Mouse (Mus musculus): ENCODE data around the gene Brd1. TPM values are rescaled to one million over a fixed set of nuclear protein-coding genes. Genes with fewer than 3 reads are reported as not detected.

Gene Brd1
- polyA plus RNA-seq, 1 experiment from 2014 or later = 14.1 TPM

DNA sequence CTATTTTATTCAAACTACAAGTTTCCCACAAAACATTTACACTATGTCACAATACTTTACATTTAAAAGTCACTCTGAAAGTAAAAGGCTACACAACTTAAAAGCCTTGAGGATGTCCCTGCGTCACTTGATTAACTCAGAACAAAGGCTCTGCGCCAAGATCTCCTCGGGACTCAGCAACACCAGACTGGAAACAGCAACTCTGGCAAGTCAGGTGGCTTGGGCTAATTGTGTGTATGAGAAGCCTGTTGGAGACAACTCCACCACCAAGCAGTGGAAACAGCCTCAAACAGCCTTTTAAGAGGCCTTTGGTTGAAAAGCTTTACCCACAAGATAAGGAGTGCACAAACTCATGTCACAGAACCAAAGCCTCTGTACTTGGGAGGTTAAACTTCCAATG, 31.5 kb downstream of the Brd1 start:
- WGBS = 79% methylated on average over 3 of the region's 3 CpGs
- ATAC-seq = no peak
- peaks cover 14% of the 10 kb centered on the region for H3K36me3 ChIP-seq (ENCODE audit: control insufficient read depth, insufficient read depth, low read length)

DNA sequence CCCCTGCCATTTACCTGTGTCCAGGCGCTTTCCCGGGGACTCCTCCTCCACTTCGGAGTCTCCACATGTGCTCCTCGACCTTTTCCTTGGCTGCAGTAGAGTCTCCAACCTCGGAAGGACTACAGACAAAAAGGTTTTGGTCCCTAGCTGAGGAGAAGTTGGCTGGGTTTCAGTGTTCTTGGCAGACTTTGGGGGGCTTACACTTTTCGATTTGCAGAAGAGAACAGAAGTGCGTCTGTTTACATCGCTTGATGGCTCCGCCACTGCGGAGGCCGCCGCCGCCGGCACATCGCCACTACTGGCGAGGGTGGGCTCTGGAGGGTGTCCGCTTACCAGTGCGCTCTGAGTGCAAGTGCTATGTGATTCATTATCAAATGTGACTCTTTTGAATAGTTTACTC, 33.3 kb downstream of the Brd1 start:
- Histone ChIP-seq H3K9ac (ENCODE audit: low read depth, low read length) (no peak overlapping the region), H3K4me1 (ENCODE audit: control insufficient read depth, insufficient read depth, low read length) (no peaks in the 10 kb centered on the region), H3K36me3 (ENCODE audit: control insufficient read depth, insufficient read depth, low read length) (peaks cover 12% of the 10 kb centered on the region), H3K27ac (ENCODE audit: low read length) (no peak overlapping the region), H3K27me3 (replicated peaks; ENCODE audit: control insufficient read depth, insufficient read depth, low read length) (no peaks in the 10 kb centered on the region), H3K4me3 (ENCODE audit: low read length) (no peak overlapping the region), H3K9me3 (ENCODE audit: control insufficient read depth, low read length) (no peaks in the 10 kb centered on the region), H3K4me2 (ENCODE audit: low read depth, low read length) (no peak overlapping the region)
- WGBS = 90% methylated on average over 18 of the region's 18 CpGs
- ATAC-seq = no peak

More for the DNA sequence above, 31.5 kb downstream of the Brd1 start:
- H3K9me3 ChIP-seq (ENCODE audit: control insufficient read depth, low read length) = no peaks in the 10 kb centered on the region
- no peak overlapping the region for H3K27ac ChIP-seq (ENCODE audit: low read length)
- H3K9ac ChIP-seq (ENCODE audit: low read depth, low read length) = no peak overlapping the region
- no peak overlapping the region for H3K4me3 ChIP-seq (ENCODE audit: low read length)
- no peaks in the 10 kb centered on the region for H3K4me1 ChIP-seq (ENCODE audit: control insufficient read depth, insufficient read depth, low read length)
- no peak overlapping the region for H3K4me2 ChIP-seq (ENCODE audit: low read depth, low read length)
- H3K27me3 ChIP-seq (replicated peaks; ENCODE audit: control insufficient read depth, insufficient read depth, low read length) = no peaks in the 10 kb centered on the region

DNA sequence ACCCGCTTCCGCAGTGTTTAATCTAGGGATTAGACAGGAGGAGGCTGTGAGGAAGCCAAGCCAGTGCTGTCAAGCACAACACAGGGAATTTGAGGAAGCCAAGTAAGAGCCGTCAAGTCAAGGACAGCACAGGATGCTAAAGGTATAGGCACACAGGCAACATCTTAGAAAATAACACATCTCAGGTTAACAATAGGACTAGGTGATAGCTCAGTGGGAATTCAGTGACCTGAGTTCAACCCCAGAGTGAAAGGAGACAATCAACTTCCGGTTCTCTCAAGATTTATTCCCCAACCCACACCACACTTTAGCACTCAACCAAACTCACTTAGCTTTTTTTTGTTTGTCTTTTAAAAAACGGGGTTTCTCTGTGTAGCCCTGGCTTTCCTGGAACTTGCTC, 34.5 kb downstream of the Brd1 start:
- H3K27me3 ChIP-seq (replicated peaks; ENCODE audit: control insufficient read depth, insufficient read depth, low read length) = no peaks in the 10 kb centered on the region
- H3K27ac ChIP-seq (ENCODE audit: low read length) = no peak overlapping the region
- no peak overlapping the region for H3K4me3 ChIP-seq (ENCODE audit: low read length)
- no peak for ATAC-seq
- no peak overlapping the region for H3K9ac ChIP-seq (ENCODE audit: low read depth, low read length)
- 81% methylated on average over 5 of the region's 5 CpGs for WGBS
- H3K4me1 ChIP-seq (ENCODE audit: control insufficient read depth, insufficient read depth, low read length) = no peaks in the 10 kb centered on the region
- no peak overlapping the region for H3K4me2 ChIP-seq (ENCODE audit: low read depth, low read length)
- H3K9me3 ChIP-seq (ENCODE audit: control insufficient read depth, low read length) = no peaks in the 10 kb centered on the region
- H3K36me3 ChIP-seq (ENCODE audit: control insufficient read depth, insufficient read depth, low read length) = peaks cover 20% of the 10 kb centered on the region

DNA sequence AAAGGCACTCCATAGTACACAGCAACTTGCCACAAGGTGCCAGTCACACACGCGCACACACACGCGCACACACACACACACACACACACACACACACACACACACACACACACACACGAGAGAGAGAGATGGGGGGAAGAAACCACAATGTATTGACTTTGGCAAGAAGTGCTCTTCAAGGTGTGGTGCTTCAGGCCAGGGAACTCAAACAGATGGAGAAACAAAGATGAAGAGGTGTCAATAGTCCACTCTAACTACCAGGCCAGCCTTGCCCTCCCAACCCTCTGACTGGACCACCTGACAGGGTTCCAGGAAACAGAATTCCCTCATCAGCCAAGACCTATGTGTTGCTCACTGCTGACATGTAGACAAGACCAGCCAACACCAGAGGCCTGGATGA, 36.4 kb downstream of the Brd1 start:
- Histone ChIP-seq H3K36me3 (ENCODE audit: control insufficient read depth, insufficient read depth, low read length) (peaks cover 20% of the 10 kb centered on the region), H3K9ac (ENCODE audit: low read depth, low read length) (no peak overlapping the region), H3K4me1 (ENCODE audit: control insufficient read depth, insufficient read depth, low read length) (no peaks in the 10 kb centered on the region), H3K4me2 (ENCODE audit: low read depth, low read length) (no peak overlapping the region), H3K9me3 (ENCODE audit: control insufficient read depth, low read length) (no peaks in the 10 kb centered on the region), H3K4me3 (ENCODE audit: low read length) (no peak overlapping the region), H3K27me3 (replicated peaks; ENCODE audit: control insufficient read depth, insufficient read depth, low read length) (no peaks in the 10 kb centered on the region), H3K27ac (ENCODE audit: low read length) (no peak overlapping the region)
- no peak for ATAC-seq
- whole genome bisulfite sequencing = 84% methylated on average over 5 of the region's 5 CpGs

DNA sequence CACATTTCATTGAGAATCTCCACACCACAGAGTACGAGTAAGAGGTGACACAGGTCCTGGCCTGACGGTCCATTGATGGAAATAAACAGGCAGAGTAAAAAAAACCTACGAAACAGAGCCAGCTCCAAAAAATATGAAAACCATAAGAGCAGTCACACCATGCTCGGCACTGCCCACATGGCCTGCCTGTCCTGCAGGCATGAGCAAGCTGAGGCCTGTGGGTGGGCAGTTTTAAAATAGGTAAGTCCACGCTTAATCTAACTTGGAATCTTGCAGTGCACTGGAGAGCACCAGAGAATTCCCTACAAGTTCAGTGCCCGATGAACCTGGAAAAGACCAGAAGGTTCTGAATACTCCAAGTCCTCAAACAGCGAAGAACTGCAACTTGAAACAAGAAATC, 38.0 kb downstream of the Brd1 start:
- H3K27me3 ChIP-seq (replicated peaks; ENCODE audit: control insufficient read depth, insufficient read depth, low read length) = no peaks in the 10 kb centered on the region
- H3K36me3 ChIP-seq (ENCODE audit: control insufficient read depth, insufficient read depth, low read length) = peaks cover 29% of the 10 kb centered on the region
- ATAC-seq = no peak
- 93% methylated on average over 7 of the region's 7 CpGs for WGBS
- no peak overlapping the region for H3K9ac ChIP-seq (ENCODE audit: low read depth, low read length)
- no peaks in the 10 kb centered on the region for H3K4me1 ChIP-seq (ENCODE audit: control insufficient read depth, insufficient read depth, low read length)
- no peaks in the 10 kb centered on the region for H3K9me3 ChIP-seq (ENCODE audit: control insufficient read depth, low read length)
- H3K4me3 ChIP-seq (ENCODE audit: low read length) = no peak overlapping the region
- H3K4me2 ChIP-seq (ENCODE audit: low read depth, low read length) = no peak overlapping the region
- H3K27ac ChIP-seq (ENCODE audit: low read length) = no peak overlapping the region

DNA sequence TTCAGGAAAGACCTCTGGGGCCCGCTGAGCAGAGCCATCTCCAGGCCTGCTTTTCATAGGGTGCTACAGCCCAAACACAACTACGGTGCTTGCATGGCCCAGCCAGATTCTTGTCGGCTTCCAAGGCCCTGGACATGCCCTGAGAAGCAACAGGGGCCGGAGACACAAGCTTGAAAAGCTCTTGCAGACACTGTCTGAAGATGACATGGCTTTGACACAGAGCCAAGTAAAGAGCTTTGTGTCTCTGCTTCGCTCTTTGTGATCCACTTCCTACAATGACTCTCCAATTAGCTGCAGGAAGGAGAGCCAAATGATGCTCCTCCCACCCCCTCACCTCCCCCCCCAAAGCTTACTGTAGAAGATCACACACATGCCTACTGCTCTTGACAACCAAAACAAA, 40.0 kb downstream of the Brd1 start:
- no peak overlapping the region for H3K9ac ChIP-seq (ENCODE audit: low read depth, low read length)
- 60% methylated on average over 5 of the region's 5 CpGs for WGBS
- H3K4me3 ChIP-seq (ENCODE audit: low read length) = no peak overlapping the region
- H3K4me1 ChIP-seq (ENCODE audit: control insufficient read depth, insufficient read depth, low read length) = no peaks in the 10 kb centered on the region
- H3K27ac ChIP-seq (ENCODE audit: low read length) = no peak overlapping the region
- no peak for ATAC-seq
- H3K27me3 ChIP-seq (replicated peaks; ENCODE audit: control insufficient read depth, insufficient read depth, low read length) = no peaks in the 10 kb centered on the region
- H3K36me3 ChIP-seq (ENCODE audit: control insufficient read depth, insufficient read depth, low read length) = peaks cover 44% of the 10 kb centered on the region
- no peak overlapping the region for H3K4me2 ChIP-seq (ENCODE audit: low read depth, low read length)
- H3K9me3 ChIP-seq (ENCODE audit: control insufficient read depth, low read length) = no peaks in the 10 kb centered on the region

DNA sequence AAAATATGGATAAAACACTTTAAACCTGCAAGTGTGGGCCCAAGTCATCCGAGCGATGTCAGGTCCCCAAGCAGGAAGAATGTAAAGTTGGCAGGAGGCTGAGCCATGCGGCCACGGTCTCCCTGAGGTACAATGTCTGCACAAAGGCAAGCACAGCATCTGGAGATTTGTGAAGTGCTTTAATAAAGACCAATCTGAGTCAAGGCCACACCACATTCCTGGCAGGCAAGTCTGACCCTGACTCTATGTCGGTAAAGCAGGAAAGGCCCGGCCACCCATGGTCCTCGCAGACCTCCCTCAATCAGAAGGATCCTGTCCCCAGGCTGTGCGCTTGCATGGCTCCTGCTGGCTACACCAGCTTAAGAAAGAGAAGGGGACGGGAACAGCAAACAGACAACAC, 41.3 kb downstream of the Brd1 start:
- Histone ChIP-seq H3K9ac (ENCODE audit: low read depth, low read length) (no peak overlapping the region), H3K27ac (ENCODE audit: low read length) (no peak overlapping the region), H3K9me3 (ENCODE audit: control insufficient read depth, low read length) (no peaks in the 10 kb centered on the region), H3K4me3 (ENCODE audit: low read length) (no peak overlapping the region), H3K4me1 (ENCODE audit: control insufficient read depth, insufficient read depth, low read length) (no peaks in the 10 kb centered on the region), H3K27me3 (replicated peaks; ENCODE audit: control insufficient read depth, insufficient read depth, low read length) (no peaks in the 10 kb centered on the region), H3K36me3 (ENCODE audit: control insufficient read depth, insufficient read depth, low read length) (peaks cover 51% of the 10 kb centered on the region), H3K4me2 (ENCODE audit: low read depth, low read length) (no peak overlapping the region)
- WGBS = 86% methylated on average over 9 of the region's 9 CpGs
- no peak for ATAC-seq

DNA sequence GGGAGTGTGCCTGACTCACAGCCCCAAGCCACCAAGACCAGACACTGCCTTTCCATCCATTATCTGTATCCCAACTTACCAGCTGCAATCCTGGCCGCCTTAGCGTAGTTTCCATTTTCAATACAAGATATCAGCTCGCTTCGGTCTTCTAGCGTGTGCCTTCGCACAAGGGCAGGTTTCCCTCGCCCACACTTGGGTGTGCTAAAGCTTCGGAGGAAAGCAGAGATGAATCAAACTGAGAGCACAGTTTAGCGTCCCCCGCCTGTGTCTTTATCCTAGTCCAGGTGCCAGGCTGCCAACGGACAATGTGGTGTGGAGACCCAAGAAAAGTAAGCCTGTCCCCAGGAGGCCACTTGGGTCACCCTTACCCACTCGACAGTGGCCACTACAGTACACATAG, 42.9 kb downstream of the Brd1 start:
- 94% methylated on average over 12 of the region's 12 CpGs for WGBS
- no peaks in the 10 kb centered on the region for H3K9me3 ChIP-seq (ENCODE audit: control insufficient read depth, low read length)
- no peak overlapping the region for H3K27ac ChIP-seq (ENCODE audit: low read length)
- H3K4me2 ChIP-seq (ENCODE audit: low read depth, low read length) = no peak overlapping the region
- ATAC-seq = no peak
- no peaks in the 10 kb centered on the region for H3K27me3 ChIP-seq (replicated peaks; ENCODE audit: control insufficient read depth, insufficient read depth, low read length)
- no peak overlapping the region for H3K9ac ChIP-seq (ENCODE audit: low read depth, low read length)
- H3K4me1 ChIP-seq (ENCODE audit: control insufficient read depth, insufficient read depth, low read length) = no peaks in the 10 kb centered on the region
- H3K4me3 ChIP-seq (ENCODE audit: low read length) = no peak overlapping the region
- peaks cover 54% of the 10 kb centered on the region for H3K36me3 ChIP-seq (ENCODE audit: control insufficient read depth, insufficient read depth, low read length)

DNA sequence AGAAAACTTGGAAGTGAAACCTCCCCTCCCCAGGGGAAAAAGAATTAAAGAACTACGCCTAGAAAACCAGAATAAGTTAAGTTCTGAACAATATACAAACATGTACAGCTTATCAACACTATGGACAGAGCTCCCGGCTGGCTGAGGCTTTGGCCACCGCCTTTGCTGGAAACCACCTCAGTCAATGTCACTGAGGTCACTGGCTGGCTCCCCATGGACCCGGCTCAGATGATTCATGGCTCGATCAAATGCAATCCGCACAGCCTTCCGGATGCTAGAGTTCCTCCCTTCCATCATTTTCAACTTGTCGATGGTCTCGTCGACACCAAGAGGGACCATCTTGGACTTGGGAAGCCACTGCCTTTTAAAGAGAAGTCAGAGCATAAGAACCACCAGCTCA, 45.9 kb downstream of the Brd1 start:
- Histone ChIP-seq H3K27me3 (replicated peaks; ENCODE audit: control insufficient read depth, insufficient read depth, low read length) (no peaks in the 10 kb centered on the region), H3K4me3 (ENCODE audit: low read length) (no peak overlapping the region), H3K4me1 (ENCODE audit: control insufficient read depth, insufficient read depth, low read length) (no peaks in the 10 kb centered on the region), H3K9ac (ENCODE audit: low read depth, low read length) (no peak overlapping the region), H3K36me3 (ENCODE audit: control insufficient read depth, insufficient read depth, low read length) (peaks cover 46% of the 10 kb centered on the region), H3K27ac (ENCODE audit: low read length) (no peak overlapping the region), H3K4me2 (ENCODE audit: low read depth, low read length) (no peak overlapping the region), H3K9me3 (ENCODE audit: control insufficient read depth, low read length) (no peaks in the 10 kb centered on the region)
- WGBS = 88% methylated on average over 10 of the region's 10 CpGs
- no peak for ATAC-seq

DNA sequence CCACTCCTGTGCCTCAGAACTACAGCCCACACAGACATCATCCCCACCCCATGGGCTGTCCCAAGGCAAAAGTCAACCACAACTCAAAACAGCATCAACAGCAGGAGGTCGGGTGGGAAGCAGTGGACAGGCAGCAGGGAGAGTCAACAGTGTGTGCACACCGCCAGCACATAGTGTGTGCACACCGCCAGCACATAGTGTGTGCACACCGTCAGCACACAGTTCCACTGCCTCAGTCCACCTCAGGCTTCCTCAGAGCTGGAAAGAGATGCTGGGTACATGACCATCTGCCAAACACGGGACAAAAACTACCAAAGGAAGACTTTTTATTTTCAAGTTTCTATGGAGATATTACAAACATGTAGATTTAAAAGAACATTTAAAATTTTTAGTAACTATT, 47.3 kb downstream of the Brd1 start:
- Histone ChIP-seq H3K4me1 (ENCODE audit: control insufficient read depth, insufficient read depth, low read length) (no peaks in the 10 kb centered on the region), H3K9me3 (ENCODE audit: control insufficient read depth, low read length) (no peaks in the 10 kb centered on the region), H3K36me3 (ENCODE audit: control insufficient read depth, insufficient read depth, low read length) (peaks cover 41% of the 10 kb centered on the region), H3K27me3 (replicated peaks; ENCODE audit: control insufficient read depth, insufficient read depth, low read length) (no peaks in the 10 kb centered on the region), H3K9ac (ENCODE audit: low read depth, low read length) (no peak overlapping the region), H3K27ac (ENCODE audit: low read length) (no peak overlapping the region), H3K4me2 (ENCODE audit: low read depth, low read length) (no peak overlapping the region), H3K4me3 (ENCODE audit: low read length) (no peak overlapping the region)
- WGBS = 90% methylated on average over 5 of the region's 5 CpGs
- ATAC-seq = no peak
